Mouse (Mus musculus) MEL (cell line): ENCODE data around the gene Stx18.

Experiments
- CTCF ChIP-seq, 3 experiments: IDR thresholded peaks in 2 of 3; conservative IDR thresholded peaks in 1 of 3; 2 replicates each; pipeline ENCODE4 v1.5.1; 2011 to 2012; ENCODE audit warnings: low read length in 3 of 3, low read depth in 2 of 3, mild to moderate bottlenecking in 2 of 3, improper control_type of control experiment in 1 of 3, inconsistent platforms in 1 of 3, mixed read lengths in 1 of 3, moderate library complexity in 1 of 3; ENCODE audit not compliant: control insufficient read depth in 1 of 3, insufficient read depth in 1 of 3, poor library complexity in 1 of 3, severe bottlenecking in 1 of 3
- ELF1 ChIP-seq: IDR thresholded peaks from 2 replicates; pipeline ENCODE4 v1.6.1; 2014; ENCODE audit warnings: low read depth, mild to moderate bottlenecking, inconsistent platforms, low read length, improper control_type of control experiment, moderate library complexity
- GATA1 ChIP-seq: IDR thresholded peaks from 2 replicates; pipeline ENCODE4 v1.6.1; 2011; ENCODE audit warnings: low read depth, low read length, improper control_type of control experiment
- MAFK ChIP-seq: IDR thresholded peaks from 2 replicates; pipeline ENCODE4 v1.6.1; 2011; ENCODE audit warnings: low read depth, mild to moderate bottlenecking, low read length, improper control_type of control experiment, borderline replicate concordance
- MEF2A ChIP-seq: IDR thresholded peaks from 2 replicates; pipeline ENCODE4 v1.6.1; 2014; ENCODE audit warnings: low read depth, mild to moderate bottlenecking, inconsistent platforms, low read length, improper control_type of control experiment; ENCODE audit not compliant: poor library complexity, insufficient replicate concordance, severe bottlenecking; ENCODE audit errors: extremely low read depth
- NELFE ChIP-seq: IDR thresholded peaks from 2 replicates; pipeline ENCODE4 v1.6.1; 2011; ENCODE audit warnings: low read depth, low read length, improper control_type of control experiment
- POLR2A ChIP-seq, 2 experiments: IDR thresholded peaks; 2 replicates each; pipeline ENCODE4 v1.6.1; 2011 to 2012; ENCODE audit warnings: low read length in 2 of 2, mild to moderate bottlenecking in 2 of 2, control low read depth in 1 of 2, improper control_type of control experiment in 1 of 2, low read depth in 1 of 2, moderate library complexity in 1 of 2; ENCODE audit not compliant: control insufficient read depth in 1 of 2, insufficient read depth in 1 of 2, poor library complexity in 1 of 2
- POLR2AphosphoS2 ChIP-seq: IDR thresholded peaks from 2 replicates; pipeline ENCODE4 v1.6.1; 2011; ENCODE audit warnings: low read length, improper control_type of control experiment
- ZMIZ1 ChIP-seq: IDR thresholded peaks from 2 replicates; pipeline ENCODE4 v1.6.1; 2012; ENCODE audit warnings: low read depth, mild to moderate bottlenecking, inconsistent platforms, low read length, improper control_type of control experiment, moderate library complexity
- ZNF384 ChIP-seq: IDR thresholded peaks from 2 replicates; pipeline ENCODE4 v1.6.1; 2012; ENCODE audit warnings: low read depth, mild to moderate bottlenecking, inconsistent platforms, low read length, improper control_type of control experiment

GRCm38 (mm10) chr5:38090111-38090510 is 51.6 kb downstream of the Stx18 start:
- TF ChIP-seq GATA1 (no peak), ZMIZ1 (no peak), ELF1 (no peak), CTCF (IDR thresholded peaks at IDR 0.05 in 2 of 3, conservative IDR thresholded peaks at IDR 0.05 in 1 of 3; ENCODE audit: control insufficient read depth in 1 of 3, insufficient read depth in 1 of 3, low read depth in 2 of 3, low read length in 3 of 3, poor library complexity in 1 of 3, severe bottlenecking in 1 of 3) (no peak), MEF2A (no peak), ZNF384 (no peak), POLR2A (IDR thresholded peaks at IDR 0.05; ENCODE audit: control insufficient read depth in 1 of 2, insufficient read depth in 1 of 2, low read depth in 1 of 2, low read length in 2 of 2, poor library complexity in 1 of 2) (no peak), POLR2AphosphoS2 (no peak), MAFK (no peak), NELFE (no peak)
